Mouse (Mus musculus) cerebellum, adult 2 months (tissue): ENCODE results near the gene Cacna1d.

ENCODE experiments used
- CTCF ChIP-seq: fragments of 200-500 bp; IDR thresholded peaks from 2 replicates; pipeline ENCODE4 v1.5.1; 2011; ENCODE audit warnings: low read depth, mild to moderate bottlenecking, control low read depth, low read length, moderate library complexity, borderline replicate concordance; ENCODE audit not compliant: insufficient read depth
- POLR2A ChIP-seq: fragments of 200-500 bp; IDR thresholded peaks from 2 replicates; pipeline ENCODE4 v1.6.1; 2011; ENCODE audit warnings: low read length, control low read depth, borderline replicate concordance; ENCODE audit not compliant: insufficient read depth

DNA sequence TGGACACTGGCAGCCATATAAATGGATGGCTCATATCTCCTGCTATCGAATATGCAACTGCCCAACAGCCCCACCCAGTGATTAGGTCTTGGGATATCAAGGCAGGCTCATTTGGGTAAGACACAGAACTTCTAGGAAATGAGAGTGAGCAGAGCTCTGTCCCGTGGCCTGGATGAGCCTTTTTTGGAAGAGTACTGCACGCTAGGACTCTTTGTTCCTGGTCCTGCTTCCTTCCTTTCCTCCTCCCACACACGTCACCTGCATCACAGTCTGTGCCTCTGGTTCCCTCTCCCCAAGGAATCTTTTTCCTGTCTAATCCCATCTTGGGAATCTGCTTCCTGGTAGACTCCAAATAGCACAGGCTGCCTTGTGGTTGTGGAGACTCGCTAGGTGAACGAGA lies 66.1 kb downstream of the Cacna1d start:
- TF ChIP-seq CTCF (no peak), POLR2A (no peak)
